Mouse (Mus musculus): Measurements from ENCODE around the gene Rfng. TPM values are rescaled to one million over a fixed set of nuclear protein-coding genes. Genes with fewer than 3 reads are reported as not detected.
"Not testable (repeated sequence)": the region's sequence is repeated elsewhere in the genome, so short reads cannot be mapped to it uniquely, and the experiment has no call there.

The Rfng gene
- total RNA-seq (2021) (10 to 100 TPM; 18.3 to 20.9 TPM), polyA plus RNA-seq (2012; rRNA removed) (91.6 and 95.4 TPM in 2 replicates)
- long read RNA-seq, transcript Rfng-201 (8 exons, 2,118 nt) = major isoform, 16 of 29 reads
- long read RNA-seq, partial matches to known transcripts = 0 of 29 reads
- long read RNA-seq, other reads (novel, unspliced or antisense) = 13 of 29 reads

DNA sequence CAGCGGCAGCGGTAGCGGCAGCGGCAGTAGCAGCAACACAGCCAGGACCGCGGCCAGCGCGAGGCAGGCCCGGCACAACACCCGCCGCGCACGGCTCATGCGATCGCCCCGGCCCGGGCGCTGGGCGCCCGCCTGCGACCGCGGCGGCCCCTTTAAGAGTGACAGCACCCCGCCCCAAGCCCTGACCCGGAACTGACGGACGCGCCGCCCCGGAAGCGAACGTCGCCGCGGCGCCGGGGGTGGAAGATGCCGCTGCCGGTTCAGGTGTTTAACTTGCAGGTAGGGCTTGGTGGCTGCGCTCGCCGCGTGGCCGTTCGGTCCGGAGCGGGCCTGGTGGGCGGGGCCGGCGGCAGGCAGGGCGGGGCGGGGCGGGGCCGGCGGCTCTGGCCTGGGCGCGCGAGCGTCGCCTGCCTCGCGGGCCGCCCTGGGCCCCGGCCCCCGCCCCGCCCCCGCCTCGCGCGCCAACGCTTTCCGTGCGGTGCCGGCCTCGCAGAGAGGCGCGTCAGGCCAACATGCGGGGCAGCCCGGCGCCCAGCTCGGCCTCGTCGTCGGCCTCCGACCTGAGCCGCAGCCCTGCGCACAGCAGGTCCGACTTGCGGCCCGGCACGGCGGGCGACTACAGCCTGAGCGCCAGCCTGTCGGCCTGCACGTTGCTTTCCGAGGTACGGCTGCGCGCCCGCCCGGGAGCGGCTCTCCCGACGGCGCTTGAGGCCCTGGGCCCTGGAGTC lies at the start of gene Rfng, which contains the start of gene Gps1:
Gene Rfng, minus strand, starts transcription at position 144 of the 728 bp plus-strand sequence.
Gene Gps1, plus strand, starts transcription at position 209 of the 728 bp plus-strand sequence.
- peak; percentile 93 for DNase-seq

GRCm38 (mm10) chr11:120832962-120833361 lies 49.0 kb upstream of the Rfng start:
- DNase-seq = not testable (repeated sequence)

- DNase-seq = peak; percentile 2
Measured at GRCm38 (mm10) chr11:120831659-120832440, 47.8 kb upstream of the Rfng start.

GRCm38 (mm10) chr11:120830686-120831085 lies 46.7 kb upstream of the Rfng start:
- DNase-seq = peak; percentile 73

DNA sequence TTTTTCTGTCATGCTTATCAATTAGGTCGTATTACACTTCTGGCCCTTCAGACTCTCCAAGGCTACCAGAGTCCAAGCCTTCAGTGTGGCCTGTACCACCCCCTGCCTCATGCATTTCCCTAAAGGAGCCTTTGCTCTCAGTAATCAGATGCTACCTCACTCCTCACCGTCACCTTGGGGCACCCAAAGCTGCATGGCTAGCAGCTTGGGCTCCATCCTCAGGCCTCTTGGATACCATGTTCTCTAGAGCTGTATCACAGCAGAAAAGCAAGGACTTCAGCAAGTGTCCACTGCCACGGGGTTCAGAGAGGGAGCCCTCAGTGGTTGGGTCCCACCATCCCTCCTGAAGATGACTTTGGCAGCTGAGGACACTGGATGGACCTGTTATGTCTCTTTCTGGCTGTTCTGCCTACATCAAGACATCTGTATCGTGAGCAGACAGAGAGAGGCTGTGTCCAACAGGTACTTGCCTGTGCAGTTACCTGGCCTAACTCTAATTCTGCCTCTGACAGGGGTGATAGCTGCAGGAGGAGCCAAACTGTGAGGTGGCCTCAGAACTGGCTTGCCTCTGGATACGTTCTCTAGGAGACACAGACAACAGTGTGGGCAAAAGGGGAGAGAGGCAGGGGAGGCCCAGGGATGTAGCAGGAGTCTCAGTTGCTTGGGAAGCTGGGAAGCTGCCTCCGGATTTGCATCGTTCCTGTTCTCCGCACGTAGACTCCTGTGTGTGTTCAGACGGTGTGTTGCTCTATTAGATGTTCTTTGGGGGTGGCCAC lies 45.9 kb upstream of the Rfng start:
- no peak for DNase-seq

DNA sequence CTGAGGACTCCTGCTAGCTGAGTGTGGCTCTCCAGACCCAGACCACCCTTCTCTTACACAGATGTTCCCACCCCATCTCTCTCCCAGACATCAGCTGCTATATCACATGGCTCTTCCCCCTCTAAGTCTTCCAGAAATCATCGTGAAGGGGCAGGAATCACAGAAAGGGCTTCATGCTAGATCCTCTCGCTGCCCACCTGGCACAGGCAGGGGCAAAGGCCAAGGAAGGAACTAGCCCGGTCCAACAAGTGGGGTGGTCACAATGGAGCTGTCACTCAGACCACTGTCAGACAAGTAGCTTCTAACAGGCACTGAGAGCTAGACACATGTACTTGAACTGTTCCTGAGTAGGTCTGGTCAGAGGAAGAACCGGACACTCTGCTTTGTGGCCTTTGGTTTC lies 44.4 kb upstream of the Rfng start:
- DNase-seq = no peak

DNA sequence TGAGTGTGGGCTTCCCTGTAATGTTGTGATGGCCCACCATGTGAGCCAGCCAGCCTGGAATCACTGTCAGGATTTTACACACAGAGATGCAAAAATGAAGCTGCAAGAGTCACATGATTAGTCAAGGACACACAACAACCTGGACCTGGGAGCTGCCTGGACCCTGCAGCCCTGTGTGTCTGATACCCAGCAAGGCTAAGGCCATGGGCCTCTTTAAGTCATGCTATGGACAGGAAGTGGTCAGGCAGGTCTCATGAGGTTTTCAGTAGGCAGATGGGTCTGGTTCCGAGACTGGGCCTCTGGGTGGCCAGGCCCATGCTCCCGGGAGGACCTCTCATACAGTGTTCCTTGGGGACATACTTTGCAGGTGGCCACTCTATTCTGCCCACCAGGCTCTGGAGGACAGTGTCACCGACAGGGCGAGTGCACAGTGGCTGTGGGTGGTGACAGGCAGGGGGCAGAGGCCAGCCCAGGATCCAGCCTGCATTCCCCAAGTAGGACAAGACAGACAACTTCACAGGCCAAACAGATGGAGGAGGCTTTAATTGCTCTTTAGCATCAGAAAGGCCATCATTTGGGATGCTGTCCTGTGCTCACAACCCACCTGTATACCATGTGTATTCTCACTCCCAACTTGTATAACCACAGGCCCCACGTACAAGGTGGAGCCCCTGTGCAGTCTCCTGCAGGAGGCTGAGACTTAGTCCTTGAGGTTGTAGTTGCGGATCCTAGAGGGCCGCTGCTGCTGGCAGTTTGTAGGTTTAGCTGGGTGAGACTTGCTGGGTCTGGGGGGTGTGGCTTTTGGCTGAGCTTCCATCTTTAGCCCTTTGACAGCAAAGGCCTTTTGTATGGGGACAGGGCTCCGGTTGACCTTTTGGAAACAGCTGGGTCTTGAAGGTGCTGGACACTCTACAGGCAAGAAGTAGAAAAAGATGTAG lies 42.3 kb upstream of the Rfng start:
- peak; percentile 2 for DNase-seq

- peak; percentile 15 for DNase-seq
Measured at GRCm38 (mm10) chr11:120825289-120825863, 41.4 kb upstream of the Rfng start.

DNA sequence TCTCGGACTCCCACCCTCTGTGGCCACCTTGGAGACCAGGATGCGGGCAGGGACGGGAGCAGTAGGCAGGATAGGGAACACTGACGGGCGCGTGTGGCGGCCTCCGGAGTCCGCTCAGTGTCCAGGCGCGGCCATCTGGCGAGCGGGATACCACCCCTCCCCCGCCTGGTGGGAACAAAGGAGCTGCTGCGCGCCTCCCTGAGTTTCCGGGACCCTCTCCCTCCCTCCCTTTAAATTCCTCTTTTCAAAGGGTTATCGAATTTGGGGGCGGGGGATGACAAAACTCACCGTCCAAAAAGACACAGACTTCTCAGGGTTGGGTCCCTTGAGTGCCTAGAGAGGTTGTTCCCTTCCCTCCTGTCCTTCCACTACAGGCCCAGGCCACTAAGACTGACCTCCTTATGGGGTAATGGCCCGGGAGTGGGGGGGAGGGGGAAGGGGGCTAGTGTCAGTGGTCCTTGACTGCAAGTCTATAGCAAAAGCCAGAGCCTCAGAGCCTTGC lies 40.8 kb upstream of the Rfng start:
- DNase-seq = no peak

GRCm38 (mm10) chr11:120823956-120824786 lies 40.2 kb upstream of the Rfng start, which contains the start of gene Fasn:
TSS of gene Fasn (minus strand) at chr11:120824547.
- peak; percentile 98 for DNase-seq

GRCm38 (mm10) chr11:120823551-120823947 lies 39.5 kb upstream of the Rfng start:
- DNase-seq = no peak

GRCm38 (mm10) chr11:120822831-120823550 lies 39.0 kb upstream of the Rfng start:
- DNase-seq = peak; percentile 56

- DNase-seq = no peak
Measured at GRCm38 (mm10) chr11:120822321-120822720, 38.3 kb upstream of the Rfng start.

DNA sequence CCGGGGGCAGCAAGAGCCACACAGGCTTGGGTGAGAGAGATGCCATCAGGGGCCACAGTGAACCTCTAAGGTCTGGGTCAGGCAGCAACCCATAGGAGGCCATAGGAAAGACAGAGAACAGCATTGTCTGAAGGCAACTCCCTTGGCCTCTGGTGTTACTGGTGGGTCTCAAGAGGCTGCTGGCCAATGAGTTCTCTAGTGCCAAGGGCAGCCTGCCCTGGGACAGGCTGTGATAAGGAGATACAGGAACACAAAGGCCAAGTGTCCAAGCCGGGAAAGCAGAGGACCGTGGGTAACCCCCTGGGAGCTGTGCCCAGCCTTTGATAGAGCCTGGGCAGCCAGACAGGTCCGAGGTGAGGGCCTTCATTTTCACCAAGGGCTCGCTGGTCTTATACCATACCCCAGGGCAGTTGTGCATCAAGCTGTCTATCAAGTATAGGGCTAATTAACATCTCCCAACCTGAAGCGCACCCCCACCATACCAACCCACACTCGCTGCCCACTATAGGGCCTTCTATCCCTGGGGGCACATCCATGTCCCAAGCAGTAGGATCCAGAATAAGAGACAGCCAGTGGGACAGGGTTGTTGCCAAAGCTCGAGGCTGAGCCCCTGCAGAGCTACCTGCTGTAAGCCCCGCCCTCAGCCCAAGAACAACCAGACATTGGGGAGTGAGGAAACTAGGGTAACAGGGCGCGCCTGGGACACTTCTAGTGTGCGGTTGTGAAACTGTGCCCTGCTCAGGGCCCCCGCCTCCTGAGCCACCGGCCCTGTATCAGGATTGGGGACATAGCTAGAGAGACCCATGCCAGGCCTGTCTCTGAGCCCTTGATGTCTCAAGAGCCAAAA lies 37.3 kb upstream of the Rfng start:
- DNase-seq = no peak

DNA sequence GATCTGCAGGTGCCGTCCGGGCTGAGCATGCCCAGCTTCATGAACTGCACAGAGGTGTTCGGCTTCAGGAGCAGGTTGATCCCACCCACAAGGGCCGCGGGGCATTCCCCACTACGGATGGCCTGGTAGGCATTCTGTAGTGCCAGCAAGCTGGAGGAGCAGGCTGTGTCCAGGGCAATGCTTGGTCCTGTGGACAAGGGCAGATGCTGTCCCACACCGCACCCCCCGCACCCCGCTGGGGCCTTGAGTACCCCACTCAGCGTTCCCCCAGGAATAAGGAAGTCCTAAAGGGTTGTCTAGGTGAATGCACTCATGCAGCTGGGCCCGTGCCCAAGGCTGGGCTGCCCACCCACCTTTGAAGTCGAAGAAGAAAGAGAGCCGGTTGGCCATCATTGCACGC lies 36.5 kb upstream of the Rfng start:
- no peak for DNase-seq

- DNase-seq = no peak
Measured at GRCm38 (mm10) chr11:120819556-120819955, 35.5 kb upstream of the Rfng start.

GRCm38 (mm10) chr11:120818251-120818650 lies 34.2 kb upstream of the Rfng start:
- DNase-seq = no peak

- DNase-seq = no peak
Measured at GRCm38 (mm10) chr11:120817358-120817757, 33.4 kb upstream of the Rfng start.

All from adrenal gland, adult 2 months (tissue).